Mouse (Mus musculus) frontal cortex, postnatal 14 days (tissue): ENCODE data around the gene Gm15023.
"Not testable (repeated sequence)": the region's sequence is repeated elsewhere in the genome, so short reads cannot be mapped to it uniquely, and the experiment has no call there.

ENCODE experiments used
- DNase-seq, 2 experiments: peaks; one replicate each; pipeline ENCODE4 v3.0.0; 2022; ENCODE audit warnings: low spot score in 2 of 2

Gene Gm15023

GRCm38 (mm10) chrX:135177532-135177931 is at the start of gene Gm15023:
TSS of gene Gm15023 (minus strand) at chrX:135177632.
- not testable (repeated sequence) for DNase-seq

GRCm38 (mm10) chrX:135210436-135211221 is 33.2 kb upstream of the Gm15023 start, which contains the start of gene Tceal6:
TSS of gene Tceal6 (minus strand) at chrX:135210687.
- peak; percentile 11 to 25 for DNase-seq

- DNase-seq, result peak in 1 of 2 experiments; percentile 3
Observed at GRCm38 (mm10) chrX:135209773-135210435, 32.5 kb upstream of the Gm15023 start.

- DNase-seq, result not testable (repeated sequence)
Observed at GRCm38 (mm10) chrX:135189924-135190323, 12.5 kb upstream of the Gm15023 start.

GRCm38 (mm10) chrX:135188661-135189060 is 11.2 kb upstream of the Gm15023 start:
- DNase-seq, result not testable (repeated sequence)
